Mouse (Mus musculus) embryonic facial prominence, embryonic 13.5 days (tissue): ENCODE results near the gene Il1r1. TPM values are rescaled to one million over a fixed set of nuclear protein-coding genes. Genes with fewer than 3 reads are reported as not detected.

Source experiments
- ATAC-seq: fragments of 200-750 bp; cut with Nextera tagmentation; 2 replicates; pipeline ENCODE4 v1.8.0; 2017; ENCODE audit warnings: low read depth; ENCODE audit not compliant: insufficient number of reproducible peaks, insufficient read depth, low FRiP score, low TSS enrichment
- H3K27ac ChIP-seq: fragments of 300-500 bp; sonication (generic); 2 replicates; pipeline ENCODE4 v1.5.1; 2015; ENCODE audit warnings: moderate library complexity, mild to moderate bottlenecking, inconsistent platforms
- H3K27me3 ChIP-seq: fragments of 300-500 bp; sonication (generic); 2 replicates; pipeline ENCODE4 v1.6.1; 2015; ENCODE audit warnings: mild to moderate bottlenecking, inconsistent platforms
- H3K36me3 ChIP-seq: fragments of 300-500 bp; sonication (generic); 2 replicates; pipeline ENCODE4 v1.6.1; 2015; ENCODE audit warnings: mild to moderate bottlenecking, inconsistent platforms
- H3K4me1 ChIP-seq: fragments of 300-500 bp; sonication (generic); 2 replicates; pipeline ENCODE4 v1.6.1; 2015; ENCODE audit warnings: inconsistent platforms
- H3K4me2 ChIP-seq: fragments of 300-500 bp; sonication (generic); 2 replicates; pipeline ENCODE4 v1.6.1; 2015; ENCODE audit warnings: moderate library complexity, mild to moderate bottlenecking, inconsistent platforms
- H3K4me3 ChIP-seq: fragments of 300-500 bp; sonication (generic); 2 replicates; pipeline ENCODE4 v1.5.1; 2015; ENCODE audit warnings: mild to moderate bottlenecking, inconsistent platforms
- H3K9ac ChIP-seq: fragments of 300-500 bp; sonication (generic); 2 replicates; pipeline ENCODE4 v1.6.1; 2015; ENCODE audit warnings: mild to moderate bottlenecking, inconsistent platforms
- H3K9me3 ChIP-seq: fragments of 300-500 bp; sonication (generic); 2 replicates; pipeline ENCODE4 v1.6.1; 2016; ENCODE audit warnings: inconsistent platforms
- WGBS: fragments of 180-500 bp; shearing (Covaris S2); methylation state at CpG from one replicate; pipeline ENCODE4 v1.1.7; 2015; ENCODE audit warnings: mixed read lengths; 5-methylcytosine and 5-hydroxymethylcytosine counted together
- polyA plus RNA-seq: library from polyadenylated mRNA; unstranded; fragments of >200 nt; fragmentation: Nextera tagmentation; extraction: Ambion mirVana; gene quantifications from 2 replicates; pipeline ENCODE4 v1.2.1, GENCODE M21; 2015

Gene Il1r1
- polyA plus RNA-seq, 1 experiment from 2014 or later, result 7.2 TPM

DNA sequence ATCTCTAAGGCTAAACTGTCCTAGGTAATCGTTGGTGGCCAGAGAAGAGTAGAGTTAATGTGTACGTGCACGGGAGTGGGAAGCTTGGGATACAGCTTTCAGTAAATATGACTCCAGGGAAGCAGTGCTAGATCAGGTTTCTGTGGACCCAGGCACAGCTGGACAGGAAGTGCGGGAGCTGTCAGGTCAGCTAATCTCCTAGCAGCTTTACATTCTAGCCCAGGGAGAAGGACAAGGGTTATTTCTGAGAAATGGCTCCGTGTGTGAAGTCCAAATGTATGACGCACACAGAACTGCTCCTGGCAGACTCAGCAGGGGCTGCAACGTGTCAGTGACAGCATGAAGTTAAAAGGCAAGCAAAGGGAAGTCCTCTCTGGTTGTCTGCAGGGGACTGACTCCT, 8.3 kb downstream of the Il1r1 start:
- Histone ChIP-seq H3K9me3 (no peaks in the 10 kb centered on the region), H3K9ac (no peak overlapping the region), H3K4me3 (no peak overlapping the region), H3K4me1 (peaks cover 20% of the 10 kb centered on the region), H3K36me3 (no peaks in the 10 kb centered on the region), H3K27ac (no peak overlapping the region), H3K4me2 (no peak overlapping the region), H3K27me3 (no peaks in the 10 kb centered on the region)
- no peak for ATAC-seq
- WGBS, result 22% methylated on average over 7 of the region's 7 CpGs

GRCm38 (mm10) chr1:40233621-40234020, 8.7 kb downstream of the Il1r1 start:
- no peak overlapping the region for H3K4me2 ChIP-seq
- no peaks in the 10 kb centered on the region for H3K9me3 ChIP-seq
- no peak overlapping the region for H3K4me3 ChIP-seq
- no peak overlapping the region for H3K9ac ChIP-seq
- 68% methylated on average over 3 of the region's 3 CpGs for WGBS
- H3K36me3 ChIP-seq, result no peaks in the 10 kb centered on the region
- no peaks in the 10 kb centered on the region for H3K27me3 ChIP-seq
- no peak for ATAC-seq
- no peak overlapping the region for H3K27ac ChIP-seq
- H3K4me1 ChIP-seq, result peaks cover 20% of the 10 kb centered on the region

- Histone ChIP-seq H3K4me2 (no peak overlapping the region), H3K4me1 (peaks cover 20% of the 10 kb centered on the region), H3K9ac (no peak overlapping the region), H3K4me3 (no peak overlapping the region), H3K27me3 (no peaks in the 10 kb centered on the region), H3K9me3 (no peaks in the 10 kb centered on the region), H3K36me3 (no peaks in the 10 kb centered on the region), H3K27ac (peak overlapping the region; percentile 34; the same call in 1 of the 2 replicates)
- no peak for ATAC-seq
- WGBS, result 65% methylated on average over 5 of the region's 5 CpGs
Measured at GRCm38 (mm10) chr1:40235597-40236249, 10.8 kb downstream of the Il1r1 start.

DNA sequence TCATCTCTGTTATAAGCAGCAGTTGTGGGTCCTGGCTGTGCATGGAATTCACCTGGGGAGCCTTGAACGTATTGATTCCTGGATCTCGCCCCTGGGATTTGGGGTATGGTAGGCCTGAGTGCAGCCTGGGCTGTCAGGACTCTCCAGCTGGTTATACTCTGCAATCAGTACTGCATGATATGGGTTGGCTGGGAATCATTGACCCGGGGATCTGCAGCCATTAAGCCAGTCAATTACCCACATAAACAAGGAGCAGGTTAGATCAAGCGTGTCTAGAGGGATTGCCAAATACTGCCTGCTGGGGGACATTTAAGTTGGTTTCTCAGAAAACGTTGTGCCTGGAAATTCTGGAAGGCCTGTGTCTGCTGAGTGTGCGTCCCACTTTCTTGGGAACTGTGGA, 11.8 kb downstream of the Il1r1 start:
- H3K9me3 ChIP-seq, result no peaks in the 10 kb centered on the region
- no peak overlapping the region for H3K4me2 ChIP-seq
- no peak overlapping the region for H3K27ac ChIP-seq
- H3K4me1 ChIP-seq, result peaks cover 20% of the 10 kb centered on the region
- no peaks in the 10 kb centered on the region for H3K36me3 ChIP-seq
- H3K9ac ChIP-seq, result no peak overlapping the region
- no peak overlapping the region for H3K4me3 ChIP-seq
- ATAC-seq, result no peak
- no peaks in the 10 kb centered on the region for H3K27me3 ChIP-seq
- 55% methylated on average over 6 of the region's 6 CpGs for WGBS

- ATAC-seq, result no peak
Measured at GRCm38 (mm10) chr1:40237094-40237493, 12.2 kb downstream of the Il1r1 start.

DNA sequence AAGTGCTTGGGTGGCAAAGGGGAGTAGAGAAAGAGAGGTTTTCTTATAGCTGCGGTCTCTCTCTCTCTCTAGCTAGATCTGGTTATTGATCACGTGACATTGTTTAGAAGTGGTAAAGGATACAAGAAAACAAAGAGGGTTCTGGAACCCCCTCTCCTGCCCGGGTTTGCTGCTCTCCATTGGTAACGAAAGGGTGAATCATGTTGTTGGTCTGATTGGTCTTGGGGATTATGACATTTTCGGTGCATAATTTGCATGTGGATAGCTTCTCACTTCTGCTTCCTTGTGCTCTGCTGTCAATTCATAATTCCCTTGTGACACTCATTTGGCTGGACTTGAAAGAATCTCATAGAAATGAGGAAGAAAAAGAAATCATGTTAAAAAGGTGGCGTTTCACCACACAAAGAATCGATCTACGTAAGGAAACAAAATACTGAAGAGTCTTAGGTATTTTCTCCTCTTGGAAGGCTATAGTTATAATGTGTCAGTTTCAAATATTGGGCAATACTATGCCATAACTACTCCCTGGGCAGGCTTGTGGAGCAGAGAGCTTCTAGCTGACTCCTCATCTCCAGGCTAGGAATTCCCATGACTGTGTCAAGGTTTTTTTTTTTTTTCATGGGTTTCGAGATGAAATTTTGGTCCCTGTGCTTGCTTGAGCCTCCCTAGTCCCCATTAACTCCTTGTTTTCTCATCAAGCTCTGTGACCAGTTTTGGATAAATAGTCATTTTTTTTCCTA, 15.6 kb downstream of the Il1r1 start:
- ATAC-seq, result no peak
- no peak overlapping the region for H3K4me2 ChIP-seq
- H3K9me3 ChIP-seq, result no peaks in the 10 kb centered on the region
- no peak overlapping the region for H3K4me3 ChIP-seq
- no peaks in the 10 kb centered on the region for H3K27me3 ChIP-seq
- no peak overlapping the region for H3K9ac ChIP-seq
- peaks cover 11% of the 10 kb centered on the region; the same call in 1 of the 2 replicates for H3K4me1 ChIP-seq
- no peak overlapping the region for H3K27ac ChIP-seq
- no peaks in the 10 kb centered on the region for H3K36me3 ChIP-seq
- WGBS, result 75% methylated on average over 9 of the region's 9 CpGs

More at GRCm38 (mm10) chr1:40237094-40237493, 12.2 kb downstream of the Il1r1 start:
- H3K4me1 ChIP-seq, result peaks cover 20% of the 10 kb centered on the region
- no peak overlapping the region for H3K4me3 ChIP-seq
- H3K36me3 ChIP-seq, result no peaks in the 10 kb centered on the region
- H3K4me2 ChIP-seq, result no peak overlapping the region
- H3K27me3 ChIP-seq, result no peaks in the 10 kb centered on the region
- no peak overlapping the region for H3K9ac ChIP-seq
- WGBS, result 71% methylated on average over 6 of the region's 6 CpGs
- no peaks in the 10 kb centered on the region for H3K9me3 ChIP-seq
- H3K27ac ChIP-seq, result no peak overlapping the region

DNA sequence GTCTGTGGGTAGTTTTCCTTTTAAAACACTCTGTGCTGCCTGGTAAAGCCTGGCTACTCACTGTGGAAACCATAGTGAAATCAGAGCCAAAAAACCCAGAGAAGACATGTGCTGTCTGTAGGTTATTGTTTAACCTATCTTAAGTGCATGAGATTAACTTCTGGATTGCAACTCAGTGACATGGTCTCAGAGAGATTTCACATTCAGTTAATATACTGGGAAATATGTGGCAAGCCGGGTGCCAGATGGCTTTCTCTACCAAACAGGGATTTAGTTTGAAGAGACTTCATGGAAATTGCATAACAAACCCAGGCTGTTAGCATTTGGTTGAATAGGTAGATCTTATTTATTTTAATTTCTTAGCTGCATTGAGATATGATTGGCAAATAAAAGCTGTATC, 17.8 kb downstream of the Il1r1 start:
- no peaks in the 10 kb centered on the region for H3K36me3 ChIP-seq
- H3K4me2 ChIP-seq, result no peak overlapping the region
- no peak overlapping the region for H3K4me3 ChIP-seq
- no peak for ATAC-seq
- WGBS, result 66% methylated on average over 1 of the region's 1 CpGs
- H3K4me1 ChIP-seq, result no peaks in the 10 kb centered on the region
- no peak overlapping the region for H3K27ac ChIP-seq
- H3K27me3 ChIP-seq, result no peaks in the 10 kb centered on the region
- no peaks in the 10 kb centered on the region for H3K9me3 ChIP-seq
- H3K9ac ChIP-seq, result no peak overlapping the region

GRCm38 (mm10) chr1:40243561-40243998, 18.7 kb downstream of the Il1r1 start:
- no peak overlapping the region for H3K4me2 ChIP-seq
- no peaks in the 10 kb centered on the region for H3K27me3 ChIP-seq
- H3K4me3 ChIP-seq, result no peak overlapping the region
- no peaks in the 10 kb centered on the region for H3K36me3 ChIP-seq
- ATAC-seq, result no peak
- 69% methylated on average over 3 of the region's 3 CpGs for WGBS
- H3K9me3 ChIP-seq, result no peaks in the 10 kb centered on the region
- H3K4me1 ChIP-seq, result no peaks in the 10 kb centered on the region
- H3K9ac ChIP-seq, result no peak overlapping the region
- no peak overlapping the region for H3K27ac ChIP-seq

- Histone ChIP-seq H3K27me3 (no peaks in the 10 kb centered on the region), H3K9me3 (no peaks in the 10 kb centered on the region), H3K9ac (no peak overlapping the region), H3K4me2 (no peak overlapping the region), H3K27ac (no peak overlapping the region), H3K4me1 (no peaks in the 10 kb centered on the region), H3K36me3 (no peaks in the 10 kb centered on the region), H3K4me3 (no peak overlapping the region)
- no peak for ATAC-seq
- WGBS, result 48% methylated on average over 4 of the region's 4 CpGs
Measured at GRCm38 (mm10) chr1:40250425-40250824, 25.5 kb downstream of the Il1r1 start.

DNA sequence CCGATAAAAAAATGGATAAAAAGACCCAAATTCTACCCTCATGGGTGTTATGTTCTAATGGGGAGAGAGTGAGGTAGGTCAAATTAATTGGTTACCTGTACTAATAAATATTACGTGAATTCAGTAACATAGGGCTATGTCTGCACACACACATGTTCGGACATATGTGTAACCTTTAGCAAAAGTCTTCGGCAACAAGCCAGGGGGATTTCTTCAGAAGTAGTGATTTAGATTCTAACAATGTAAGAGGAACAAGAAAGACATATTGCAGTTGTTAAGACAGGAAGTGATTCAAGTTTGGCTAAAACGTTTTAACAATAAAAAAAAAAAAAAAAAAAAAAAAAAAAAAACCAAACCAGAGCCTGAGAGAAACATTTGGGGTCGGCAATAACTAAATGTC, 27.6 kb downstream of the Il1r1 start:
- Histone ChIP-seq H3K27ac (no peak overlapping the region), H3K4me2 (no peak overlapping the region), H3K9ac (no peak overlapping the region), H3K36me3 (no peaks in the 10 kb centered on the region), H3K4me1 (no peaks in the 10 kb centered on the region), H3K4me3 (no peak overlapping the region), H3K27me3 (no peaks in the 10 kb centered on the region), H3K9me3 (no peaks in the 10 kb centered on the region)
- whole genome bisulfite sequencing, result 75% methylated on average over 6 of the region's 6 CpGs
- ATAC-seq, result no peak

DNA sequence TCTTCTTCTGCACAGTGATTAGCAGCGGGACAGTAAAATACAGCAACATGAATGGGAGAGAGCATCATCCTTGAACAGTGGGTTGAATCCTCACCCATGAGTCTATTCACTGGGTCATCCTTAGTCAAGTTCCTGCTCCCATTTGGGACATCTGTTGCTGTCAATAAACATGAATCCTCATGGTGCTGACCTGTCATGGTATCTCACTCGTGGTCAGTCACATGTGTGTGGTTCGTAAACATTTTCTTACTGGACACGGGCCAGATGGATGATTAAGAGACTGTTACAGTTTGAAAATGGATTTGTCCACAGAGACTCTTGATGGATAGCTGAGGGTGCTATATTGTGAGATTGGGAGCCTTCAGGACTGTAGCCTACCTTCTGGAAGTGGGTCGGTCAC, 29.1 kb downstream of the Il1r1 start:
- H3K4me1 ChIP-seq, result no peaks in the 10 kb centered on the region
- H3K4me3 ChIP-seq, result no peak overlapping the region
- H3K36me3 ChIP-seq, result no peaks in the 10 kb centered on the region
- no peak for ATAC-seq
- 0 out of 2 replicates have a peak overlapping the region, but pooled peaks have one; percentile 35 for H3K27ac ChIP-seq
- H3K9ac ChIP-seq, result no peak overlapping the region
- H3K4me2 ChIP-seq, result no peak overlapping the region
- H3K9me3 ChIP-seq, result no peaks in the 10 kb centered on the region
- 85% methylated on average over 5 of the region's 5 CpGs for WGBS
- H3K27me3 ChIP-seq, result no peaks in the 10 kb centered on the region
